15 mouse cellular contexts compared by ENCODE assay signal in the genomic region with DNA sequence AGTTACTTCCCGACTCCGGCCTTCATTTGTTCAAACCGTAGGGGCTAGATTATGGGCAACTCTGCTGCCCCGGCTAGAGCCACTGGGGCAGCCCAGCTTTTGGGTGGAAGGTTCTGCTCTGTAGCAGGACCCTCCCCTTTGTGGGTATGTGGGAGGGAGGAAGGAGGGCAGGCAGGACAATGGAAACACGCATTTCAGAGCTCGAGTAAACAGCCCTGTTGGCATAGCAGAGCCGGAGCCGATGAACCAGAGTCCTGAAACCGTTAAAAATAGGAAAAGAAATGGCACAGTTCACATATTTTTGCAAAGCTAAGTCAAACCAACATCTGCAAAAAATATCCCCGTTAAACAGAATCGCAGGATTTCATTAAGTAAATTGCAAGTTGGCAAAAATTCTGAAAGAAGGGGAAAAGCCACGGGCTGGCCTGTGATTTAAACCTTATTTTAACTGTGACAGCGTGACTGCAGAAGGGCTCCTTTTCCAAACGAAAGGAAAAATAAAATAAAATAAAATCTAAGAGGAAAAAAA. TPM values are rescaled to one million over a fixed set of nuclear protein-coding genes. Genes with fewer than 3 reads are reported as not detected.
DNase-seq lines count a peak whose midpoint lies in the region; ATAC-seq and TF ChIP-seq lines count a peak whose summit lies in the region.
"Had no signal": no experiment of that assay in that cellular context is flagged by ENCODE, and none has a peak within 500 bp of the region (broad histone marks: within the 10 kb centered on the region; RNA-seq: fewer than 3 reads in every experiment).

No protein-coding gene starts in this region.

- H3K36me3 ChIP-seq in forebrain, embryonic 11.5 days (ENCODE audit: control insufficient read depth, insufficient read depth, low read length) = no peaks in the 10 kb centered on the region
- no peaks in the 10 kb centered on the region for H3K36me3 ChIP-seq in forebrain, postnatal 0 days (ENCODE audit: insufficient read depth)
- H3K36me3 ChIP-seq in hindbrain, embryonic 15.5 days = no peaks in the 10 kb centered on the region
- 0 out of 2 replicates have a peak, but pooled peaks cover 2% of the 10 kb centered on the region for H3K36me3 ChIP-seq in hindbrain, embryonic 11.5 days (ENCODE audit: control insufficient read depth, insufficient read depth, low read length)
- H3K36me3 ChIP-seq in forebrain, embryonic 15.5 days = no peaks in the 10 kb centered on the region
- H3K36me3 ChIP-seq: G1E; liver, embryonic 15.5 days had no signal

- H3K9me3 ChIP-seq in forebrain, embryonic 11.5 days (ENCODE audit: control insufficient read depth, low read length) = no peaks in the 10 kb centered on the region
- no peaks in the 10 kb centered on the region for H3K9me3 ChIP-seq in forebrain, postnatal 0 days (ENCODE audit: low read length)
- no peaks in the 10 kb centered on the region for H3K9me3 ChIP-seq in hindbrain, embryonic 15.5 days
- no peaks in the 10 kb centered on the region for H3K9me3 ChIP-seq in hindbrain, embryonic 11.5 days (ENCODE audit: control insufficient read depth, low read length)
- no peaks in the 10 kb centered on the region for H3K9me3 ChIP-seq in forebrain, embryonic 15.5 days
- H3K9me3 ChIP-seq: G1E; liver, embryonic 15.5 days had no signal

- DNase-seq in forebrain, embryonic 11.5 days (ENCODE audit: low spot score) = no peak
- no peak for DNase-seq in forebrain, postnatal 0 days
- DNase-seq in hindbrain, embryonic 11.5 days (ENCODE audit: low spot score) = no peak
- peak; percentile 55 for DNase-seq in Muller cell, postnatal 12 days (ENCODE audit: inconsistent ontology term)
- DNase-seq in adrenal gland, adult (ENCODE audit: inconsistent age in 2 of 2, low spot score in 1 of 2) = no peak
- DNase-seq in adrenal gland, postnatal 4 days (ENCODE audit: low spot score in 2 of 2) = no peak
- DNase-seq: adrenal gland, adult 8-10 months; cerebellum, adult 9-10 months; layer of hippocampus, postnatal 36 days; right cerebral cortex, adult 18-20 months had no signal

- 32% methylated on average over 14 of the region's 14 CpGs for WGBS in forebrain, embryonic 11.5 days
- WGBS in forebrain, postnatal 0 days = 25% methylated on average over 14 of the region's 14 CpGs
- WGBS in hindbrain, embryonic 15.5 days = 44% methylated on average over 14 of the region's 14 CpGs
- 45% methylated on average over 14 of the region's 14 CpGs for WGBS in hindbrain, embryonic 11.5 days
- 25% methylated on average over 14 of the region's 14 CpGs for WGBS in forebrain, embryonic 15.5 days

- peaks cover 35% of the 10 kb centered on the region for H3K4me1 ChIP-seq in forebrain, embryonic 11.5 days (replicated peaks; ENCODE audit: control insufficient read depth, insufficient read depth, low read length)
- H3K4me1 ChIP-seq in forebrain, postnatal 0 days (ENCODE audit: insufficient read depth) = peaks cover 2% of the 10 kb centered on the region; the same call in 1 of the 2 replicates
- peaks cover 31% of the 10 kb centered on the region for H3K4me1 ChIP-seq in hindbrain, embryonic 15.5 days (replicated peaks)
- 0 out of 2 replicates have a peak, but pooled peaks cover 5% of the 10 kb centered on the region for H3K4me1 ChIP-seq in hindbrain, embryonic 11.5 days (replicated peaks; ENCODE audit: control insufficient read depth, insufficient read depth, low read length)
- peaks cover 45% of the 10 kb centered on the region for H3K4me1 ChIP-seq in forebrain, embryonic 15.5 days

- no peak overlapping the region for H3K4me3 ChIP-seq in forebrain, embryonic 11.5 days (ENCODE audit: low read depth, low read length)
- no peak overlapping the region for H3K4me3 ChIP-seq in forebrain, postnatal 0 days (ENCODE audit: low read depth, low read length)
- H3K4me3 ChIP-seq in hindbrain, embryonic 15.5 days = no peak overlapping the region
- no peak overlapping the region for H3K4me3 ChIP-seq in hindbrain, embryonic 11.5 days (ENCODE audit: low read depth, low read length)
- no peak overlapping the region for H3K4me3 ChIP-seq in forebrain, embryonic 15.5 days
- H3K4me3 ChIP-seq: erythroblast, embryonic 14.5 days; liver, embryonic 15.5 days had no signal

- no peak for TF ChIP-seq CTCF in forebrain, postnatal 0 days (IDR thresholded peaks at IDR 0.05; ENCODE audit: low read depth)

- no peak for ATAC-seq in forebrain, embryonic 11.5 days (replicated peaks; ENCODE audit: low FRiP score)
- ATAC-seq in forebrain, postnatal 0 days = no peak
- ATAC-seq in hindbrain, embryonic 15.5 days (ENCODE audit: low FRiP score, low read depth) = no peak
- ATAC-seq in hindbrain, embryonic 11.5 days (ENCODE audit: low FRiP score) = no peak
- no peak for ATAC-seq in forebrain, embryonic 15.5 days (replicated peaks)

- H3K4me2 ChIP-seq in forebrain, embryonic 11.5 days (ENCODE audit: low read depth, low read length, severe bottlenecking) = 0 out of 2 replicates have a peak overlapping the region, but pooled peaks have one; percentile 5
- H3K4me2 ChIP-seq in forebrain, postnatal 0 days (ENCODE audit: low read depth) = no peak overlapping the region
- H3K4me2 ChIP-seq in hindbrain, embryonic 15.5 days = no peak overlapping the region; the same call in 1 of the 2 replicates
- no peak overlapping the region for H3K4me2 ChIP-seq in hindbrain, embryonic 11.5 days (replicated peaks; ENCODE audit: low read depth, low read length)
- no peak overlapping the region for H3K4me2 ChIP-seq in forebrain, embryonic 15.5 days (replicated peaks)
- H3K4me2 ChIP-seq: liver, embryonic 15.5 days had no signal

- H3K27me3 ChIP-seq in forebrain, embryonic 11.5 days (ENCODE audit: control insufficient read depth, insufficient read depth, low read length) = no peaks in the 10 kb centered on the region
- no peaks in the 10 kb centered on the region for H3K27me3 ChIP-seq in forebrain, postnatal 0 days (ENCODE audit: insufficient read depth, low read length)
- H3K27me3 ChIP-seq in hindbrain, embryonic 15.5 days = no peaks in the 10 kb centered on the region
- H3K27me3 ChIP-seq in hindbrain, embryonic 11.5 days (ENCODE audit: control insufficient read depth, insufficient read depth, low read length) = no peaks in the 10 kb centered on the region
- no peaks in the 10 kb centered on the region for H3K27me3 ChIP-seq in forebrain, embryonic 15.5 days

- peak overlapping the region; percentile 34; the same call in 1 of the 2 replicates for H3K27ac ChIP-seq in forebrain, embryonic 11.5 days (ENCODE audit: low read depth, low read length)
- no peak overlapping the region for H3K27ac ChIP-seq in forebrain, postnatal 0 days (ENCODE audit: low read depth, low read length)
- peak overlapping the region; percentile 45; the same call in 1 of the 2 replicates for H3K27ac ChIP-seq in hindbrain, embryonic 15.5 days (replicated peaks)
- no peak overlapping the region for H3K27ac ChIP-seq in hindbrain, embryonic 11.5 days (ENCODE audit: low read depth, low read length)
- peak overlapping the region; percentile 11 for H3K27ac ChIP-seq in forebrain, embryonic 15.5 days (replicated peaks)
- H3K27ac ChIP-seq: liver, embryonic 15.5 days had no signal

- H3K9ac ChIP-seq in forebrain, embryonic 11.5 days (ENCODE audit: low read length) = peak overlapping the region; percentile 14; the same call in 1 of the 2 replicates
- no peak overlapping the region for H3K9ac ChIP-seq in forebrain, postnatal 0 days
- H3K9ac ChIP-seq in hindbrain, embryonic 15.5 days = no peak overlapping the region
- no peak overlapping the region for H3K9ac ChIP-seq in hindbrain, embryonic 11.5 days (ENCODE audit: low read depth, low read length)
- H3K9ac ChIP-seq in forebrain, embryonic 15.5 days (replicated peaks) = 0 out of 2 replicates have a peak overlapping the region, but pooled peaks have one; percentile 13
- H3K9ac ChIP-seq: liver, embryonic 15.5 days had no signal

RNA-seq across cellular contexts. Expression of a gene that starts 48.1 kb away (rescaled TPM):
- polyA plus RNA-seq in forebrain, embryonic 11.5 days (2014; fragmentation: Nextera tagmentation; extraction: Ambion mirVana) = 6.5 and 7.4 TPM in 2 replicates
- total RNA-seq in forebrain, postnatal 0 days (2014; rRNA removed) = 4.5 and 7.5 TPM in 2 replicates
- 1.4 and 1.5 TPM in 2 replicates for polyA plus RNA-seq in forebrain, postnatal 0 days (2015; fragmentation: Nextera tagmentation; extraction: Ambion mirVana)
- 2.5 and 2.6 TPM in 2 replicates for polyA plus RNA-seq in hindbrain, embryonic 15.5 days (2015; fragmentation: Nextera tagmentation; extraction: Ambion mirVana)
- polyA plus RNA-seq in hindbrain, embryonic 11.5 days (2014; fragmentation: Nextera tagmentation; extraction: Ambion mirVana) = 5.5 and 7.1 TPM in 2 replicates
- polyA plus RNA-seq in forebrain, embryonic 15.5 days (2015; fragmentation: Nextera tagmentation; extraction: Ambion mirVana) = 2.0 and 2.4 TPM in 2 replicates
- 10 to 100 TPM; 28.8 to 32.9 TPM for total RNA-seq in adrenal gland, postnatal 4 days (2021)

Comparison
In these comparisons a context has a peak if more than half of its experiments do, and no peak if none do; other contexts are left out.
1. H3K27ac ChIP-seq: peak in forebrain, embryonic 11.5 days (single experiment), hindbrain, embryonic 15.5 days (single experiment) and forebrain, embryonic 15.5 days (single experiment); none in forebrain, postnatal 0 days (single experiment) and hindbrain, embryonic 11.5 days (single experiment).
2. H3K9ac ChIP-seq: peak in forebrain, embryonic 11.5 days (single experiment) and forebrain, embryonic 15.5 days (single experiment); none in forebrain, postnatal 0 days (single experiment), hindbrain, embryonic 15.5 days (single experiment) and hindbrain, embryonic 11.5 days (single experiment).